In the genomic region with DNA sequence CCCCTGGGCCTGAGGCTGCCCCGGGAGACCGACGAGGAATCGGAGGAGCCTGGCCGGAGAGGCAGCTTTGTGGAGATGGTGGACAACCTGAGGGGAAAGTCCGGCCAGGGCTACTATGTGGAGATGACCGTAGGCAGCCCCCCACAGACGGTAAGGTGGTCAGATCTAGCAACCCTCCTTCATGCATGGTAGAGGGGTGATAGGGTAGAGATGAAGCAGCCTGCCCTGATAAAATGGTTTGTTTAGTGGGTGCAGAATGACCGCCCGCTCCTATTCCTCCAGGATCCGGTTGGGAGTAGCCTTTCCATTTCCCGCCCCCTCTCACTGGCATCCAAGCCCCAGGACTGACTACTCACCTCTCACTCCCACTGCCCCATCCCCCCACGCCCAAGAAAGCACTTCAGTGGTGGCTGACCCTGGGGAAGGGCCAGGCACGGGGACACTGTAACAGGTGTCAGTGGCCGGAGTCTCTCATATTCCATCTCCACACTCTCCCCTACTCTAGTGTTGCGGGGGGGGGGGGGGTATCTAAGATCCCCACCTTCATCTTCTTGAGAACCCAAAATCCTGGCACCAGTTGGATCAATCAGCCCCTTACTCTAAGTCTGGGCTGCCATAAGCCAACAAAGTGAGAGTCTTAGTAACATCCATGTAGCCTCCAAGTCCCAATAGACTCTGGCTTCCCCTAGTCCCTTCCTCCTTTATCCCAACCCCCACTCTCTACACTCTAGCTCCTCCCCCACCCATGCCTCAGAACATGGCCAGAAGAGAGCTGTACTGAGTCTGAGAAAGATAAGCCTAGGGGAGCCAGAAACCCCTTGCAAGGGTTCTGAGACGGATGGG, we compare ENCODE assay signal across 7 mouse cellular contexts. TPM values are rescaled to one million over a fixed set of nuclear protein-coding genes. Genes with fewer than 3 reads are reported as not detected.
DNase-seq lines count a peak whose midpoint lies in the region; ATAC-seq and TF ChIP-seq lines count a peak whose summit lies in the region.

No protein-coding gene starts in this region.

- POLR2A ChIA-PET in Patski (lab: Charles Lee), result no interaction called here

- H3K9ac ChIP-seq in ES-Bruce4 (ENCODE audit: low read depth, poor library complexity, severe bottlenecking), result peak overlapping the region; percentile 70
- H3K9ac ChIP-seq in kidney, embryonic 14.5 days (ENCODE audit: low read depth, low read length), result peak overlapping the region; percentile 78

- 10% methylated on average over 17 of the region's 17 CpGs for WGBS in kidney, embryonic 14.5 days

- no peaks in the 10 kb centered on the region for H3K27me3 ChIP-seq in ES-Bruce4 (ENCODE audit: control insufficient read depth, insufficient read depth, low read length, poor library complexity, severe bottlenecking)
- no peaks in the 10 kb centered on the region for H3K27me3 ChIP-seq in Patski
- no peaks in the 10 kb centered on the region for H3K27me3 ChIP-seq in kidney, embryonic 14.5 days (ENCODE audit: control insufficient read depth, insufficient read depth, low read length)

- peak overlapping the region; percentile 75 for H3K4me2 ChIP-seq in kidney, embryonic 14.5 days (replicated peaks; ENCODE audit: low read depth, low read length)

- no peaks in the 10 kb centered on the region for H3K9me3 ChIP-seq in ES-Bruce4 (replicated peaks; ENCODE audit: control insufficient read depth, insufficient read depth, low read length, poor library complexity, severe bottlenecking)
- no peaks in the 10 kb centered on the region for H3K9me3 ChIP-seq in kidney, embryonic 14.5 days (ENCODE audit: control insufficient read depth, low read length)

- CTCF ChIA-PET in Patski (lab: Charles Lee), result interaction anchor here (1.4 to 1.5 kb wide), 2 partner anchors 9 to 12 kb away, joined by 4 to 6 read pairs; no protein-coding TSS in a partner anchor

- no peak overlapping the region for H3K27ac ChIP-seq in ES-Bruce4 (ENCODE audit: insufficient read depth, low read length)
- no peak overlapping the region for H3K27ac ChIP-seq in kidney, embryonic 14.5 days (ENCODE audit: low read depth, low read length)

- H3K4me1 ChIP-seq in ES-Bruce4 (ENCODE audit: control insufficient read depth, insufficient read depth, low read length), result peaks cover 5% of the 10 kb centered on the region
- peaks cover 25% of the 10 kb centered on the region for H3K4me1 ChIP-seq in kidney, embryonic 14.5 days (ENCODE audit: control insufficient read depth, insufficient read depth, low read length)

- H3K4me3 ChIP-seq in ES-Bruce4 (ENCODE audit: low read depth, low read length), result peak overlapping the region; percentile 66
- H3K4me3 ChIP-seq in kidney, embryonic 14.5 days (ENCODE audit: low read length), result peak overlapping the region; percentile 80

- in situ Hi-C loops in Patski (cut with MboI; ENCODE audit: low pct_unique_long_range_greater_than_20kb), result no loop called here

- peak; percentile 29 for ATAC-seq in Patski
- peak; percentile 38; the same call in 1 of the 2 replicates for ATAC-seq in kidney, embryonic 14.5 days (ENCODE audit: low FRiP score, low TSS enrichment)
- ATAC-seq in monocyte, adult 5-6 weeks (replicated peaks; ENCODE audit: insufficient number of reproducible peaks, low FRiP score, low TSS enrichment, poor library complexity, severe bottlenecking), result no peak

- no peak for DNase-seq in Patski (ENCODE audit: low read depth, low spot score)
- peak; percentile 68 for DNase-seq in gastrocnemius, adult 18-20 months (ENCODE audit: low spot score)
- peak; percentile 7 for DNase-seq in lung, postnatal 25 days (ENCODE audit: low spot score)
- no peak for DNase-seq in layer of hippocampus, adult 11-12 months (ENCODE audit: low spot score)

- TF ChIP-seq POLR2A in ES-Bruce4 (IDR thresholded peaks at IDR 0.05; ENCODE audit: insufficient read depth, low read length), result no peak

- TF ChIP-seq EP300 in ES-Bruce4 (IDR thresholded peaks at IDR 0.05; ENCODE audit: insufficient read depth, low read depth, low read length), result no peak

- H3K36me3 ChIP-seq in ES-Bruce4 (ENCODE audit: control insufficient read depth, insufficient read depth, low read length, poor library complexity, severe bottlenecking), result no peaks in the 10 kb centered on the region
- H3K36me3 ChIP-seq in kidney, embryonic 14.5 days (ENCODE audit: control insufficient read depth, insufficient read depth, low read length), result no peaks in the 10 kb centered on the region

- TF ChIP-seq CTCF in ES-Bruce4 (IDR thresholded peaks at IDR 0.05; ENCODE audit: low read depth, low read length) (no peak), Patski (IDR thresholded peaks at IDR 0.05) (no peak)

RNA-seq across cellular contexts. Expression of gene Bace1, which starts 1.0 kb away (rescaled TPM):
- polyA plus RNA-seq in ES-Bruce4 (2011; ENCODE audit: insufficient read depth, insufficient read length, low read depth, missing spikeins) (14.3 and 18.8 TPM in 2 replicates), Patski (2021) (23.2 TPM)
- 10 to 100 TPM; 35.6 to 37.1 TPM for total RNA-seq in gastrocnemius, adult 18-20 months (2021)
- 23.4 and 36.2 TPM in 2 replicates for polyA plus RNA-seq in kidney, embryonic 14.5 days (2014; fragmentation: Nextera tagmentation; extraction: Ambion mirVana)
- total RNA-seq in monocyte, adult 5-6 weeks (2017), result 0.29 to 1.1 TPM (median 0.43 TPM) in 3 replicates

RNA-seq across cellular contexts. Expression of gene Cep164, which starts 10.9 kb away (rescaled TPM):
- polyA plus RNA-seq in ES-Bruce4 (2011; ENCODE audit: insufficient read depth, insufficient read length, low read depth, missing spikeins) (32.5 and 33.4 TPM in 2 replicates), Patski (2021) (25.7 TPM)
- total RNA-seq in gastrocnemius, adult 18-20 months (2021), result 1 to 10 TPM; 2.4 to 2.6 TPM
- polyA plus RNA-seq in kidney, embryonic 14.5 days (2014; fragmentation: Nextera tagmentation; extraction: Ambion mirVana), result 24.3 and 30.8 TPM in 2 replicates
- total RNA-seq in monocyte, adult 5-6 weeks (2017), result 10.6 to 16.4 TPM (median 13.0 TPM) in 3 replicates

Comparison
In these comparisons a context has a peak if more than half of its experiments do, and no peak if none do; other contexts are left out.
1. DNase-seq: peak in gastrocnemius, adult 18-20 months (single experiment) and lung, postnatal 25 days (single experiment); none in Patski (single experiment) and layer of hippocampus, adult 11-12 months (single experiment).